Mouse (Mus musculus) bone marrow macrophage, adult 2 months (primary cell): ENCODE data around the gene Borcs7.

Source experiments
- CTCF ChIP-seq: IDR thresholded peaks from 2 replicates; pipeline ENCODE4 v1.5.1; 2012; ENCODE audit warnings: low read depth, mild to moderate bottlenecking, low read length, moderate library complexity
- POLR2A ChIP-seq: IDR thresholded peaks from 2 replicates; pipeline ENCODE4 v1.6.1; 2012; ENCODE audit warnings: mild to moderate bottlenecking, low read depth, low read length, borderline replicate concordance

- TF ChIP-seq POLR2A (no peak), CTCF (no peak)
Observed at GRCm38 (mm10) chr19:46658851-46659250, 30.9 kb upstream of the Borcs7 start.
